8 mouse cellular contexts compared by ENCODE assay signal in the genomic region with DNA sequence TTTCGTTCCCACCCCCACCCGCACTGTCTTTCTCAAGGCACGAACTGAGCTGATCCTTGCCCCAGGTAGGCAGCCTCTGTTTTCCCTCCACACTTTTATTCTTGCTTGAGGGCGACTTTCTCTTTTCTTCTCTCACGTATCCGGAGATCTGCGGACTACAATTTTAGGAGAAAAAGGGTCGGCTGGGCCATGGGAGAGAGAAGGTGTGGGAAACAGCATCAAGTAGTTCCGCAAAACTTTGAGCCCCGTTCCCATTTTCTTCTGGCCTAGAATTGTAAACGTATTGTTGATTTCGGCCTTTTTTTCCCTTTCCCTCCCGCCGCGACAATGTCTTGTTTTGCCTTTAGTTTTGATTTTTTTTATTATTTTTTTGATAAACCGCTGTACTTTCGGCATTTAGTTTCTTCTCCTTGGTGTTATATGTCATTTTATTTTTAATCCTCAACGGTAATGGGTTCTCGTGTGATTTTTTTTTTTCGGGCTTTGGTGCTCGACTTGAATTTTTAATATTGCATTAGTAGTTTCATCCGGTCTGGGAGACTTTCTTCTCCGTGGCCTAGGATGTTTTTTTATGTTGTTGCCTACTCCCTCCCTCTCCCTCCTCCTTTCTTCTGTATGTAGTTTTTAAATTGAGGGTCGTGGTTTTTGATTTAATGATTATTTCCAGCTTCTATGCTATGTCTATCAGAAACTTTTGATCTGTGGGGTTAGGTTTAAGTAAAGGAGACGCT. TPM values are rescaled to one million over a fixed set of nuclear protein-coding genes. Genes with fewer than 3 reads are reported as not detected.
DNase-seq lines count a peak whose midpoint lies in the region; ATAC-seq and TF ChIP-seq lines count a peak whose summit lies in the region.

No protein-coding gene starts in this region.

- H3K4me2 ChIP-seq in kidney, embryonic 15.5 days: peak overlapping the region; percentile 55
- peak overlapping the region; percentile 48 for H3K4me2 ChIP-seq in forebrain, embryonic 11.5 days (ENCODE audit: low read depth, low read length, severe bottlenecking)
- H3K4me2 ChIP-seq in intestine, postnatal 0 days (replicated peaks; ENCODE audit: low read depth): peak overlapping the region; percentile 64
- H3K4me2 ChIP-seq in neural tube, embryonic 13.5 days: peak overlapping the region; percentile 58

- DNase-seq in kidney, postnatal 10 days: no peak
- DNase-seq in adipocyte (ENCODE audit: low spot score): peak; percentile 58
- DNase-seq in forebrain, embryonic 11.5 days (ENCODE audit: low spot score): no peak
- DNase-seq in spleen, postnatal 10 days (ENCODE audit: low spot score in 2 of 2): no peak
- DNase-seq in c-Kit-positive CD71-positive TER-119-positive erythroid progenitor cells, embryonic 14.5 days (ENCODE audit: low spot score): no peak

- WGBS in kidney, embryonic 15.5 days: 14% methylated on average over 24 of the region's 25 CpGs
- WGBS in forebrain, embryonic 11.5 days: 16% methylated on average over 25 of the region's 25 CpGs
- 12% methylated on average over 25 of the region's 25 CpGs for WGBS in intestine, postnatal 0 days
- WGBS in neural tube, embryonic 13.5 days: 14% methylated on average over 25 of the region's 25 CpGs

- no peaks in the 10 kb centered on the region for H3K27me3 ChIP-seq in kidney, embryonic 15.5 days
- H3K27me3 ChIP-seq in forebrain, embryonic 11.5 days (ENCODE audit: control insufficient read depth, insufficient read depth, low read length): no peaks in the 10 kb centered on the region
- no peaks in the 10 kb centered on the region for H3K27me3 ChIP-seq in intestine, postnatal 0 days (replicated peaks; ENCODE audit: control insufficient read depth, insufficient read depth, low read length)
- H3K27me3 ChIP-seq in neural tube, embryonic 13.5 days: no peaks in the 10 kb centered on the region

- no peaks in the 10 kb centered on the region for H3K9me3 ChIP-seq in kidney, embryonic 15.5 days (replicated peaks)
- H3K9me3 ChIP-seq in forebrain, embryonic 11.5 days (ENCODE audit: control insufficient read depth, low read length): no peaks in the 10 kb centered on the region
- no peaks in the 10 kb centered on the region for H3K9me3 ChIP-seq in intestine, postnatal 0 days (ENCODE audit: control insufficient read depth)
- no peaks in the 10 kb centered on the region for H3K9me3 ChIP-seq in neural tube, embryonic 13.5 days

- peak overlapping the region; percentile 55 for H3K9ac ChIP-seq in kidney, embryonic 15.5 days
- peak overlapping the region; percentile 72 for H3K9ac ChIP-seq in forebrain, embryonic 11.5 days (ENCODE audit: low read length)
- H3K9ac ChIP-seq in intestine, postnatal 0 days (ENCODE audit: low read depth, low read length): peak overlapping the region; percentile 95
- peak overlapping the region; percentile 70 for H3K9ac ChIP-seq in neural tube, embryonic 13.5 days

- ATAC-seq in kidney, embryonic 15.5 days (replicated peaks; ENCODE audit: low FRiP score): no peak
- ATAC-seq in forebrain, embryonic 11.5 days (replicated peaks; ENCODE audit: low FRiP score): no peak
- ATAC-seq in intestine, postnatal 0 days: no peak
- ATAC-seq in neural tube, embryonic 13.5 days (ENCODE audit: low read depth): no peak

- TF ChIP-seq CTCF in intestine, postnatal 0 days (IDR thresholded peaks at IDR 0.05; ENCODE audit: low read depth): no peak

- H3K36me3 ChIP-seq in kidney, embryonic 15.5 days: no peaks in the 10 kb centered on the region
- H3K36me3 ChIP-seq in forebrain, embryonic 11.5 days (ENCODE audit: control insufficient read depth, insufficient read depth, low read length): no peaks in the 10 kb centered on the region
- H3K36me3 ChIP-seq in intestine, postnatal 0 days (ENCODE audit: control insufficient read depth, insufficient read depth): no peaks in the 10 kb centered on the region
- H3K36me3 ChIP-seq in neural tube, embryonic 13.5 days: no peaks in the 10 kb centered on the region

- H3K4me3 ChIP-seq in kidney, embryonic 15.5 days (replicated peaks): peak overlapping the region; percentile 63
- peak overlapping the region; percentile 47 for H3K4me3 ChIP-seq in forebrain, embryonic 11.5 days (ENCODE audit: low read depth, low read length)
- H3K4me3 ChIP-seq in intestine, postnatal 0 days (ENCODE audit: low read depth, low read length): peak overlapping the region; percentile 62
- H3K4me3 ChIP-seq in neural tube, embryonic 13.5 days: peak overlapping the region; percentile 59

- H3K4me1 ChIP-seq in kidney, embryonic 15.5 days: 0 out of 2 replicates have a peak, but pooled peaks cover 5% of the 10 kb centered on the region
- no peaks in the 10 kb centered on the region for H3K4me1 ChIP-seq in forebrain, embryonic 11.5 days (replicated peaks; ENCODE audit: control insufficient read depth, insufficient read depth, low read length)
- no peaks in the 10 kb centered on the region for H3K4me1 ChIP-seq in intestine, postnatal 0 days (replicated peaks; ENCODE audit: control insufficient read depth, insufficient read depth, low read length)
- peaks cover 8% of the 10 kb centered on the region; the same call in 1 of the 2 replicates for H3K4me1 ChIP-seq in neural tube, embryonic 13.5 days (replicated peaks)

- H3K27ac ChIP-seq in kidney, embryonic 15.5 days: peak overlapping the region; percentile 98
- peak overlapping the region; percentile 91 for H3K27ac ChIP-seq in forebrain, embryonic 11.5 days (ENCODE audit: low read depth, low read length)
- H3K27ac ChIP-seq in intestine, postnatal 0 days (ENCODE audit: low read depth, low read length): peak overlapping the region; percentile 92
- H3K27ac ChIP-seq in neural tube, embryonic 13.5 days (replicated peaks): peak overlapping the region; percentile 89

RNA-seq across cellular contexts. Expression of gene Stag2, which starts 2.1 kb away (rescaled TPM):
- polyA plus RNA-seq in kidney, embryonic 15.5 days (2015; fragmentation: Nextera tagmentation; extraction: Ambion mirVana): 41.9 and 47.1 TPM in 2 replicates
- polyA plus RNA-seq in forebrain, embryonic 11.5 days (2014; fragmentation: Nextera tagmentation; extraction: Ambion mirVana): 59.6 and 71.1 TPM in 2 replicates
- 14.6 and 15.1 TPM in 2 replicates for polyA plus RNA-seq in intestine, postnatal 0 days (2015; fragmentation: Nextera tagmentation; extraction: Ambion mirVana)
- polyA plus RNA-seq in neural tube, embryonic 13.5 days (2015; fragmentation: Nextera tagmentation; extraction: Ambion mirVana): 20.5 and 21.4 TPM in 2 replicates
